Mouse (Mus musculus) stomach, postnatal 0 days (tissue): Measurements from ENCODE around the gene Bex3.

Experiments used
- CTCF ChIP-seq: IDR thresholded peaks from 2 replicates; pipeline ENCODE4 v1.5.1; 2016; ENCODE audit warnings: antibody characterized with exemption, low read depth, mild to moderate bottlenecking, moderate library complexity
- EP300 ChIP-seq: optimal IDR thresholded peaks from 2 replicates; pipeline ENCODE3; 2016; ENCODE audit warnings: antibody characterized with exemption

DNA sequence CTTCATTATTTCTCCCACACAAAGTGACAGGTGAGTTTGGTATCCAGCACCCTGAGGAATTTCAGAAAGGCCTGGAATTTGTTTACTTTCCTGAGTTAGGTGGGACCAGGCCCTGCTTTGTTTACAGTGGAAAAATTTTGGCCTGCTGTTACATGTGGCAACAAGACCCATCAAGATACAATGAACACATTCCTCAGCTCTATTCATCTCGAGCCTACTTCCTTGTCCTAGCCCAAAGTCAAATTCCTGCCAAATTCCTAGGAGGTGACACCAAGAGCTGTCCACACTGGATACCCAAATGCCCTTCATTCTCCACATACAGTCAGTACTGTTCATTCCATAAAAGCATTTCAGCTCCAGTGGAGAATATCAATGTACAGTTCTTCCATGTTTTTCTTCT lies 36.1 kb downstream of the Bex3 start:
- TF ChIP-seq EP300 (no peak), CTCF (no peak)
